Mouse (Mus musculus) heart, postnatal 36 days (tissue): ENCODE data around the gene Chst11. TPM values are rescaled to one million over a fixed set of nuclear protein-coding genes. Genes with fewer than 3 reads are reported as not detected.

ENCODE experiments used
- DNase-seq, 2 experiments: peaks; one replicate each; pipeline ENCODE4 v3.0.0; 2021 to 2022
- intact Hi-C: fragments of 180-260 bp; cut with DNase I; formaldehyde crosslinking; loops from one replicate; pipeline ENCODE4 v1.15.1; 2025
- total RNA-seq, 2 experiments: library from RNA; stranded (reverse); gene quantifications; 2 replicates each; pipeline ENCODE4 v1.2.3; 2021

Gene Chst11
- total RNA-seq, 2 experiments from 2014 or later: 2.8 to 3.2 TPM

- DNase-seq: no peak
- intact Hi-C loops: no loop called here
Observed at GRCm38 (mm10) chr10:83068466-83068865, 83.2 kb downstream of the Chst11 start.

- DNase-seq: peak; percentile 17 to 35
Observed at GRCm38 (mm10) chr10:83069791-83070190, 84.5 kb downstream of the Chst11 start.

GRCm38 (mm10) chr10:83071785-83072580 lies 86.7 kb downstream of the Chst11 start:
- DNase-seq: no peak
- intact Hi-C loops: no loop called here

More at GRCm38 (mm10) chr10:83069791-83070190, 84.5 kb downstream of the Chst11 start:
- intact Hi-C loops: no loop called here

- DNase-seq: no peak
- intact Hi-C loops: no loop called here
Observed at GRCm38 (mm10) chr10:83073119-83073518, 87.8 kb downstream of the Chst11 start.

GRCm38 (mm10) chr10:83076816-83077215 lies 91.5 kb downstream of the Chst11 start:
- DNase-seq: no peak
- intact Hi-C loops: no loop called here

- intact Hi-C loops: no loop called here
- no peak for DNase-seq
Observed at GRCm38 (mm10) chr10:83078723-83079122, 93.4 kb downstream of the Chst11 start.

- intact Hi-C loops: no loop called here
- DNase-seq: no peak
Observed at GRCm38 (mm10) chr10:83079755-83080154, 94.5 kb downstream of the Chst11 start.

GRCm38 (mm10) chr10:83080275-83080741 lies 95.0 kb downstream of the Chst11 start:
- DNase-seq: no peak
- intact Hi-C loops: no loop called here

- intact Hi-C loops: no loop called here
- DNase-seq: no peak
Observed at GRCm38 (mm10) chr10:83080930-83081329, 95.6 kb downstream of the Chst11 start.

- intact Hi-C loops: no loop called here
- peak; percentile 24 to 34 for DNase-seq
Observed at GRCm38 (mm10) chr10:83083946-83084345, 98.6 kb downstream of the Chst11 start.

- intact Hi-C loops: no loop called here
- DNase-seq: no peak
Observed at GRCm38 (mm10) chr10:83088318-83088717, 103.0 kb downstream of the Chst11 start.

- intact Hi-C loops: no loop called here
- no peak for DNase-seq
Observed at GRCm38 (mm10) chr10:83088826-83089225, 103.5 kb downstream of the Chst11 start.

GRCm38 (mm10) chr10:83090185-83090584 lies 104.9 kb downstream of the Chst11 start:
- DNase-seq: no peak
- intact Hi-C loops: no loop called here

- intact Hi-C loops: no loop called here
- no peak for DNase-seq
Observed at GRCm38 (mm10) chr10:83093705-83094104, 108.4 kb downstream of the Chst11 start.

- intact Hi-C loops: no loop called here
- no peak for DNase-seq
Observed at GRCm38 (mm10) chr10:83094248-83094647, 109.0 kb downstream of the Chst11 start.

GRCm38 (mm10) chr10:83094821-83095725 lies 109.8 kb downstream of the Chst11 start:
- peak in 1 of 2 experiments; percentile 16 for DNase-seq
- intact Hi-C loops: no loop called here

- intact Hi-C loops: no loop called here
- no peak for DNase-seq
Observed at GRCm38 (mm10) chr10:83096257-83096656, 111.0 kb downstream of the Chst11 start.

- DNase-seq: no peak
- intact Hi-C loops: no loop called here
Observed at GRCm38 (mm10) chr10:83098940-83099339, 113.6 kb downstream of the Chst11 start.

GRCm38 (mm10) chr10:83099669-83100068 lies 114.4 kb downstream of the Chst11 start:
- DNase-seq: no peak
- intact Hi-C loops: loop anchor here (2.0 to 5.0 kb wide), 4 partner anchors 83 to 192 kb away; partner anchors contain the start of gene Chst11

GRCm38 (mm10) chr10:83100890-83101289 lies 115.6 kb downstream of the Chst11 start:
- no peak for DNase-seq
- intact Hi-C loops: loop anchor here (2.0 to 5.0 kb wide), 4 partner anchors 81 to 194 kb away; partner anchors contain the start of gene Chst11
